Mouse (Mus musculus) T-helper 17 cell (primary cell): ENCODE measurements around the gene Ipo11.
"Not testable (repeated sequence)": the region's sequence is repeated elsewhere in the genome, so short reads cannot be mapped to it uniquely, and the experiment has no call there.

Experiments used
- in situ Hi-C, 2 experiments: fragments of 300-600 bp; cut with MboI, MseI; formaldehyde crosslinking; loops; 1 replicate in 1 of 2; 2 replicates in 1 of 2; pipeline ENCODE4 v1.15.1; 2025; ENCODE audit warnings: high pct_unique_total_duplicates in 2 of 2

The Ipo11 gene

DNA sequence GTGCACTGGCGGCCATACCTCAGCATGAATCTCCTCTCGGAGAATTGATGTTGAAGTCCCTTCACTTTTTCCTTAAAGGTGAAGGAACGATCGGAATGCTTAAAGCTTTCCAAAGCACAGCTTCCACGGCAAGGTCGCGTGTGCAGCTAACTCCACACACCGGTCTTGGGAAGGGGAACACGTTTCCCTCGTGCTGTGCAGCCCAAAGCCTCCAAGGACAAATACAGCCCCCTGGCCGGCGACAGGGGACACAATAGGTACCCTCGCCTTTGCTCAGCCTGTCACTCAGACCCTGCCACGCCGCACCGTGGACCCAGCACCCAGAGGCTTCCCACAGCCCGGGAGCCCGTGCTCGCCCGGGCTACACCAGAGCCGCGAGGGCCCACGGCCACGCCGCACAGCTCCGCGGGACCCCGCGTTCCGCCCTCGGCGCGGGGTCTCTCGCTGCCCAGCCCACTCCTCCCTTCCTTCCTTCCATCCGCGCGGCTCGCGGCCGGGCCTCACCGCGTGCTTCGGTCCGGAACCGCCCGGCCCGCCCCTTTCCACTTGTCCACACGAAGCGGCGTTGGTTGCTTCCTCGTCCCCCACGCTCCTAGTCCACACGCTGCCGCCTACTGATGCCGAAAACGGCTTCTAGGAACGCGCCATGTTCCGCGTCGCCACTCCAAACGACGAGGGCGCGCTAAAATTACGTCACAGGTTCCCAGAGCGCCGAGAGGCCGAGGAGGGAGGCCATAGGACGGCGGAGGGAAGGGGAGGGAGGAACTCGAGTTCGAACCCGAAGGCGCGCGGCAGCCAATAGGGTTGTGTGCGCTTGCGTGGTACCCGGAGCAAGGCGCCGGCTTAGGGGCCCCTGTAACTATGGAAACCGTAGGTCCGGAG is at the start of gene Ipo11:
Ipo11 (minus strand) TSS at position 703 of the 882 bp plus-strand sequence.
- in situ Hi-C loops = no loop called here

DNA sequence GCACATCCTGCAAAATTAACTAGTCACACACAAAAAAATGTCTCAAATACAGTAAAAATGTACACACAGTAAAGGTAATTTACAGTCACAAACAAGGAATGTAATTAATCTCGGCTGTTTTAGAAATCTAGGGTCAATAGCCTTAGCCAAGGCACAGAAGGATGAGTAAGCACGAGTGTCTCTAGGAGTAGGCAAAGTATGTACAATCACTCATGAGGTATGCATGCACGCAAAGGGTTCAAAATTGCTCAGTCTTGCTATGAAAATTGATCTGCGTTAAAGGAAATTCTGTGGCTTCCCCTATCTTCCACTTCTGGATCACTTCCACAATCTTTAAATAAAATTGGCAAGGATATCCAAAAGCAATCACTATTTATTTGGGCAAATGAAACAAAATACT is 24.7 kb upstream of the Ipo11 start:
- in situ Hi-C loops = no loop called here

DNA sequence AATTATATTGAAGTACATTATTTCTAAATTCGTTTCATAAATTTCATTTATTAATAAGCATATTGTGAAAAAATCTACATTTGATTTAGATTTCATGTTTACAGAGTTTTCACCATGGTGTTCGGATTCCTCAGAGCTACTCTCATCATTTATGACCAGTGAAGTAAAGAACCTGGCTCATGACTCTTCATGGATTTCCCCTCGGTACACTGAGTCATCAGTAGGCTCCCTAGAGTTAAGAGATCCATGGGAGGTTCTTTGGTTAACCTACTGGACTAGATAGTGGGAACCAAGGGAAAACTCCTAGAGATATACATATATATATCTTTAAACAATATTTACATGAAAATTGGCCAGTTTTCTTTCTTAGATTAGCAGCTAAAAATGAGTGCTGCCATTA is 23.8 kb upstream of the Ipo11 start:
- in situ Hi-C loops = no loop called here

DNA sequence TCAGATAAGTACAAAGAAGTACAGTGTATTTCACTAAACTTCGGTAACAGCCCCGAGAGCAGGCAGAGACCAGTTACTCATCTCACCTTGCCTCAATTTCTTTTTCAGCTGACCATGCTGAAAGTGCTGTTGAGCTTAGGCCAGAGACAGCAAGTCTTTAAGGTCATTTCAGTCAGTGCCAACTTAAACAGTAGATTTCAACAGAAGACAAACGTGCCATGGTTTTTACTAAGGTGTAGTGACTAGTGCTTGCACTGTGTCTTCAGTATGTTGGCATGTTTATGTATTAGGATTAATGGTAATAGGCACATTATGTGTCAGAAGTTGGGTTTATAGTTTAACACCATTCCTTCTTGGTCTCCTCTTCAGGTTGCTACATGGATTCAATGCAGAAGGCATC is 21.5 kb upstream of the Ipo11 start:
- in situ Hi-C loops = no loop called here

DNA sequence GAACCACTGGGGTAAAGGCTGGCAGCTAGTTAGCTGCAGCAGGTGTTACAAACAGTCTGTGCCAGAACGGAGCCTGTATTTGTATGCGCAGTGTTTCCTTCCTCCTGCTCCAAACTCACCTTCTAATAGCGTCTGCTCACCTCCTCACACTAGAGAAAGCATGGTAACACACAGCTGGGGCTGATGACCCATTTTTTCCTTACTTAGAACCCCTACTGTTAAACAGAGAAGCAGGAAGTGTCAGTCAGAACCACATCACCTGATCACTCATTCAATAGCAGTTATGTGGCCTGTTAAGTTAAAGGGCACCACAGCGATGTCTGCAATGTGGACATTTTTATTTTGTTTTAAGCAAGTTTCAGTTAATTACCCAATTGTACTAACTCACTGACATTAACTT is 20.8 kb upstream of the Ipo11 start:
- in situ Hi-C loops = no loop called here

DNA sequence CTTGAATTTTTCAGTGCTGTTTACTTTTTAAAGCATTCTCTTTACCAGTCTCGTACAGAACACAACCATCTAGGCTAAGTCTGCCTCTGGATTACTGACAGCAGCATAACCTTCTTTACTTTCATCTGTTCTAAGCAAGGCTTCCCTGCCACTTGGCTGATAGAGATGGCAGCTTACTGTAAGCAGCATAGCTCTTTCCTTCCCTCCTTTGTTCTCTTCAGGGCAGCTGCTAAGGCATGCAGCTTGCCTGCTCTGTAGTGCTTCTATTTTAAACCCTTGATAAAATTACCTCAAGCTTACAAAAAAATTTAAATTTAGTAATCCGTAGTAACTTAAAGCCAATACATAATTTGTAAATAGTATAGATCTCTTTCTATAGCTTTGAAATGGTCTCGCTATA is 18.1 kb upstream of the Ipo11 start:
- in situ Hi-C loops = no loop called here

DNA sequence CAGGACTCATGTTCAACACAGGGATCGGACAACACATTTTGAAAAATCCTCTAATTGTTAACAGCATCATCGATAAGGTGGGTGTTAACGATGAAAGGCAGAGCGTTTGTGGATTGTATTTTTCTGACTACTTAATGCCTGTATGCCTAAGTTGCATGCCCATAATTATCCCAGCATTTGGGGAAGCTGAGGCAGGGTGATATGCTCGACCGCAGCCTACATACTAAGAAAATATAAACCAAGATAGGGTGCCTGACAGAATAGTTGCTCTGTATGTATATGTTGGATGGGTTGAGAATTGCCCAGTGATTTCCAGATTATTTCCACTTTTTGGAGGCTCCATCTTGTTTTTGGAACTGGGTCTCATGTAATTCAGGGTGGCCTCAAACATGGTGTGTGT is 10.8 kb upstream of the Ipo11 start:
- in situ Hi-C loops = loop anchor here (5.0 kb wide), 2 partner anchors 155 to 160 kb away; no protein-coding TSS in a partner anchor

DNA sequence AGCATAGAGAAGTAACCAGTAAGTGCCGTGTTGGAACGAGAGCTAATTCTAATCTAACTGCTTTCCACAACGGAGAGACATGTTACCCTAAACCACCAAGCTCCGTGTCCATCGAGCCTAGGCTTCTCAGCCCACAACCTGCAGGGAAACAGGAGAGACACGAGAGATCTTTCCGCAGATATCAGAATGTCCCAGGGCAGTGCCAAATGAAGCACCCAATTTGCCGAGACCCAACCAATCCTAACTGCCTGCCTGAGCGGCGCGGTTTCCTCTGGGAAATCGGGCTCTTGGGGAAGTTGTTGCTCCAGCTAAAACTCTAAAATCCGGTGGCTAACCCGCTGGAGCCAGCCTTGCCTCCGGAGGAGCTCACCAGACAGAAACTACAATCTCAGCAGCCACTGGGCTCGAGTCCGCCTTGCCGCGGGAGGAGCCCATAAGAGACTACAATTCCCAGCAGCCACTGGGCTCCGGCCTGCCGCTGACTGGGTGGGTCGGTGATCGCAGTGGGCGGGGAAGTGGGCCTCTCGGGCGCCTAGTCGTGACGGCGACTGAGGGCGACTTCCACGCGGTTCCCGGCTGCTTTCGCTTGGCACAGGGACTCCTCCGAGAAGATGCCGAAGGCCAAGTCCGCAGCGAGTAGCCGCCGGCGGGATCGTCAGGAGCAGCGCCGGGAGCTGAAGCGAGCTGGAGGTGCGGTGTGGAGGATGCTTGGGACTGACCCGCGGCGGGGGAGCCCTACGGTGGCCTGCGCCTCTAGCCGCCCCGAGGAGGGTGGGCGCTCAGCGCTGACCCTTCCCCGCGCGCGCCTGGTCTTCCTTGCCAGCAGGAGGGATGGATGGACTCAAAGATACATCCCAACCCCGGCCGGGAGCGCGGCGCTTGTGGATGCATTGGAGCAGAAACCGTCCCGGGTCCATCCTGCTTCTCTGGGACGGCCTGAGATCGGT is 10.1 kb upstream of the Ipo11 start, which contains the start of gene Dimt1:
Dimt1 (plus strand) TSS at position 534 of the 947 bp plus-strand sequence.
- in situ Hi-C loops = loop anchor here (5.0 kb wide), 2 partner anchors 155 to 160 kb away; no protein-coding TSS in a partner anchor

DNA sequence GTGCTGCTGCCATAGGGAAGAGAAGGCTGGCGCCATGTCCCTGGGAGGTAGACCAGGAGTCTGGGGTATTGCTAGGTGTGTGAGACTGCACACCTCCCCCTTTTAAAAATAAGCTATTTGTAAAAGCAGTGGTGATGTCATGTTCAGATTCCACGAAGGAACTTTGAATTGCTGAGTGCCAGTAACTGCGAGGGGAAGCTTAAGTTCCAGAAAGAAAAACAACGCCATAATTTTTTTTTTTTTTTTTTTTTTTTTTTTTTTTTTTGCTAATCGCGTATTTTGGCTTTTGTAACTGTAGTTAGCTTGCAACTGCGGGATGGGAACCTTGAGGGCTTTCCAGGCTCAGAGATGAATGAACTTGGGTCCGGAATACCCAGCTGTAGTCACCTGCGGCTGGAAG is 8.8 kb upstream of the Ipo11 start:
- in situ Hi-C loops = loop anchor here (5.0 kb wide), 2 partner anchors 157 to 162 kb away; no protein-coding TSS in a partner anchor

DNA sequence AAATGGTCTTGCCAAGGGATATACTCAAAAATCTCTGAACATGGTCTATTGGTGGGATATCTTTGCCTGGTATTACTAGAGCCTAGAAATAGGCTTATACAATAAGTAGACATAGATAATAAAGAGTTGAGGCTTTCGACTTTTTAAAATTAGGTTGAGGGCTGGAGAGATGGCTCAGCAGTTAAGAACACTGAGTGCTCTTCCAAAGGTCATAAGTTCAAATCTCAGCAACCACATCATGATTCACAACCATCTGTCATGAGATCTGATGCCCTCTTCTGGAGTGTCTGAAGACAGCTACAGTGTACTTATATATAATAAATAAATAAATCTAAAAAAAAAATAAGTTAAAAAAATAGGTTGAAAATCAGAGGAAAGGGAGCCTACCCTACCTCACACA is 6.0 kb upstream of the Ipo11 start:
- in situ Hi-C loops = no loop called here

DNA sequence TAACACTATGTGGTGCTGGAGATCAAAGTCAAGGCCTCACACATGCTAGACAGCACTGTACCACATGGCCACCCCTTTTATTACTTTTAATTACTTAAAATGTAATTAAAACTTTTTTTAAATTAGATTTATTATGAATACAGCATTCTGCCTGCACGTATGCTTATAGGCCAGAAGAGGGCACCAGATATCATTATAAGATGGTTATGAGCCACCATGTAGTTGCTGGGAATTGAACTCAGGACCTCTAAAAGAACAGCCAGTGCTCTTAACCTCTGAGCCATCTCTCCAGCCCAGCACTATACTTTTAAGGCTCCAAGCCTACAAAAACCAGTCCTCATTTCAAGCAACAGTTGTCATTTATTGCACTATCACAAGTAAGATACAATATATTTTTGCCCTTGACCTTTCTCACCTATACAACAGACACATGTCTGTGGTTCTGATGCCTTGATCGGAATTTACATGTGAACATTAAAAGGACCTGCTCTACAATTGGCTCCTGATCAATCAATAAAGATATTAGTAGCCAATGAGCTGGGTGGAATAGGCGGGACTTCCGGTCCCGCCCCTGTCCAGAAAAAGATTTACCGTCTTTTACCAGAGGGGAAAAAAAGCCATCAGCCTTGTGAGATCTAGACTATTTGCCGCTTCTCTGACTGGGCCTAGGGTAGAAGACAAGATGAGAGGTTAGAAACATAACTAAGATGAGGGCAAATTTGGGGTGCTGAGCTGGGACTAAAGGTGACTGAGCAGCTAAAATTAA is 4.6 kb upstream of the Ipo11 start:
- in situ Hi-C loops = no loop called here

DNA sequence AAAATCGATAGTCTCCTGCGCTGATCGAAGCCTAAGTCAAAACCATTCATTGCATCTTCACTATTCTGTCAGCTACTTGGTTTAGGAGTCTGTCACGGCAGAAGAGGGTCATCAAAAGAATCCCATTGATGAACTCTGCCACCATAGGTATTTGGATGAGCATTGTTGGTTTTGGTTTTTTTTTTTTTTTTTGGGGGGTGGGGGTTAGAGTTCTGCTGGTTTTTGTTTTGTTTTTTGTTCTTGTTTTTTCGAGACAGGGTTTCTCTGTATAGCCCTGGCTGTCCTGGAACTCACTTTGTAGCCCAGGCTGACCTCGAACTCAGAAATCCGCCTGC is 347 bp upstream of the Ipo11 start:
- in situ Hi-C loops = no loop called here

DNA sequence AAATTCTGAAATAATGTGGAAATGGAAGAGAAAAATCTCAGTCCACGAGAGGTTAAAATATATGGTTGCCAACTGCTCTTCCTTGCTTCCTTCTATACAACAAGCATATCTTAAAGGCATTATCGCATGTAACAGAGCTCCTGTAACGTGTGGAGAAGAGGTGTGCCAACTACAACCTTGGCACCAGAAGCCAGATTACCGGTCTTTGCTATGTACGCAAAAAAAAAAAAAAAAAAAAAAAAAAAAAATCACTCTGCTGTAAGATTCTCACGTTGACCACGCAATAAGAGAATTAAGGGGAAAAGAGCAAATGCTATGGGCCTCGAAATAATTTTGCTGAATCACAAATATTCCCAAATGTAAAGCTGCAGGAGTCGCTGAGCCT is 895 bp downstream of the Ipo11 start:
- in situ Hi-C loops = no loop called here

DNA sequence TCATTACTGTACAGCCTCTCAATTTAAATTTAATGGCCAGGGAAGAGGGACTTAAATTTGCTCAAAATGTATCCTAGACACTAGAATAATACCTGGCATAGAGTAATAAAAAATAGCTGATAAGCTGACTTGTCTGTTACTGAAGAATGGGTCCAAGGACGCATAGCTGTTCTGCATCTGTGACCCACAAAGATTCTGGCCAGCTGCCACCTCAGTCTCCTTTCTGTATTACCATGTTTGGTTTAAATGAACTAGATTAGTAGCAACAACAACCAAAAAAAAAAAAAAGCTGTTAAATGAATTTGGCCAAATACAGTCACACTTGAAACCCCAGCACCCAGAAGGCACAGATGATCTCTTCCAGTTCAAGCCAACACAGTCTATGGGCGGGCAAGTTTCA is 7.6 kb downstream of the Ipo11 start:
- in situ Hi-C loops = no loop called here

DNA sequence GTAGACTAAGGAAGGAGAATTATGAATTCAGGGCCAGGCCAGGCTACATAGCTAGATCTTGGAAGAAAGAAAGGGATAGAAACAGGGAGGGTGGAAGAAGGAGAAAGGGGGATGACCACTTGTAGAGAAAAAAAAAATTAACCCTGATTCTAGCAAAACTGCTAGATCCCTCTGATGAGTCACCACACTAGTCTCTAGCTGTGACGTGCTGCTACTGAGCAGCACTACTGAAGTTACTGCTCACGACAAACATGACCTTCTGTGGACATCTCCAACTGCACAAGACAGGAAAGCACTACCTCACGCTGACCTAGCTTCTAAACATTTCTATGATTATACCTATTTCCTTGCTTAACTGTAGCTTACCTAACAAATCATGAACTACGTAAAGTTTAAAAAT is 8.5 kb downstream of the Ipo11 start:
- in situ Hi-C loops = no loop called here

DNA sequence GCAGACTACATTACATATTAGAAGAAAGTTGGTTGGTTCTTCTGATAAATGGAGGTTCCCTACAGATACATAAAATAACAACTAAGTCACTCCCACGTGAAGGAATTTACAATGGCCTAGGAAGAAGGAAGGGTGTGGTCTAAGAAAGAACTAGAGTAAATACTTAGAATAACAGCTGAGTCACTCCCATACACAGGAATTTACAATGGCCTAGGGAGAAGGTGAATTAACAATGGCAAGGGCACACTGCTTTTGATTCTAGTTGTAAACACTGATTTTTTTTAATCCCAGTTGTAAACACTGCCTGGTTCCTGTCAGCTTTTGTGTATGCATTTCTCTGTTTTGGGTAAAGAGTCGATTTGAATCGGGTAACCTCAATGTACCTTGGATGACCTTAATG is 10.8 kb downstream of the Ipo11 start:
- in situ Hi-C loops = not testable (repeated sequence)

DNA sequence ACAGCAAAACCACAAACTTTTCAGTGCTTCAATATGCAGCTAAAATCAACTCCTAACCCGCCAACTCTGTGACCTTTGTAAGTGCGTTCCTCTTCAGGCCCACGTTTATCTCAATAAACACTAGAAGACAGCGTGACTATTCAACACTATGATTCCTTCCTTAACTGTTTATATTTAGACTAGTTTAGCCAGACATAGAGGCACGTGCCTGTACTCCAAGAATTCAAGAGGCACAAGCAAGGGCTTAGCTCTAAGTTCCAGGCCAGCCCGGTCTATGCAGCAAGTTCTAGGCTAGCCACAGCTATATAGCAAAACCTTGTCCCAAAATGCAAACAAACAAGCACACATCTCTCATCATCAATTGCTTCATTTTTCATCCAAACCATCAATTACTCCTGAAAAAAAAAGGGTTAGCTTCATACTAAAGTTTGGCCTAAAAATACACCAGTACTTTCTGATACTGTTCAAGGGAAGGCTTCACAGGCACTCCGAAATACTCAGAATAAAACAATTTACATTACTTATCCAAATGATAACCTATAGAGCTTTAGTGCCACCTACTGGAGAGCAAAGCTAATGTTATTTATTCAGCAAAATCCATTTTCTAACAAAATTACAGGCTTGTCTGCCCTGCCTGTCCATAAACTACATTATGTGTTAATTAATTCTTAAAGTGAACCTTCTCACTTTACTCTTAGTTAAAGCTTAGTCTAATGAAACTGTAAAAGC is 18.3 kb downstream of the Ipo11 start:
- in situ Hi-C loops = no loop called here

DNA sequence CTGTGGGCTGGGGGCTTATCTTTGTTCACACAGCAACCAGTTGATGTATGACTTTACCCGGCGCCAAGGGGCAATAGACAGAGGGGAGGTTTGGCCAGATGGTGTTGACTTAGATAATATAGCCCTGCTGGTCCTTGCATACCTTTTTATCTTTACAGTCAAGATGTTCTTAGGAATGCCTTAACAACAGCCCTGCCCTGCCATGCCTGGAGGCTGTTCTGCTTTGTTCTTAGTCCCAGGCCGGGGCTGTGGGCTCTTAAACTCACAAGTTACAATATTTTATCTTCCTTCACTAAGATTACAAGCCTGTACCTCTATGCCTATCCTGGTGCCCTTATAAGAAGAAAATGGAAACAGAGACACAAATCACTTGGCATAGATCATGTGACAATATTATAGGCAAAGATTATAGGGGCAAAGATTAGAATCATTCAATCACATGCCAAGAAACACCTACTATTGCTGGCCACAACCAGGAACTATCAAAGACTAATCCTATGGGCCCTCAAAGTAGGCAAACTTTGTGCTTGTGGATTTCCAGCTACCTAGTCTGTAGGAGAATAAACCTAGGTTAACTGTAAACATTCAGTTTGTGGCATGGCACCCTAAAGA is 23.5 kb downstream of the Ipo11 start:
- in situ Hi-C loops = no loop called here

DNA sequence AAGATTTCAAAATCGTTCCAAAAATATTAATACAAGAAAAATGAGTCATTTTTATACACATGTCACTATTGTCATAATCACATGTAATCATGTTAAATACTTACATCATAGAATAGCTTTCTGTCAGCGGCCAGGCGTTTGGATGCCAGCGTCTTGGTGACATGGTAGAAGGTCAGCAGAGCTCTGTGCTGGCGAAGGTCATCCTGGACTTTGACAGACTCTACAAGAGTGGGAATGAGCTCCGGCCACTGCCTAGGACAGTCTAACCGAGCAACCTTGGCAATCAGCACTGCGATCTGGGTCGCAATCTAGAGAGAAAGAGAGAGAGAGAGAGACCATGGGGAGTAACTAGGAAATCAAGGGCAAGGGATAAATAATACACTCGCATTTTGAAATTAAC is 26.7 kb downstream of the Ipo11 start:
- in situ Hi-C loops = no loop called here

DNA sequence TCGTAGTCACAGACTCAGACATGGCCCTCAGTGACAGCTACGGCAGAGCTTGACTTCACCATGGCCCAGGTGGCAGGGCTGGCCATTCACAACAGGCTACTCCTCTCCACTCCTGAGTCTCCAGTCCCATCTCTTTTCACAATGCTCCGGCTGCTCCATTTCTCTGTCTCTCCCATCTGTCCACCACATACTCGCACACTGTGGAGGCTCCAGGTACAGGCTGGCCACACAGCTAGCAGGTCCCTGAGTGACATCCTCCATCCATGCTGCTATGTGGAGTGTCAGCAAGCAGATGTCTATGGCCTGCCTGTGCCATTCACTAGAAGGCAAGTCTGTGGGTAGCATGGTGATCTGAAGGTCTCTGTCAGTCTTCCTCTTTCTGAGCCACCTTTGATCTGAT is 29.5 kb downstream of the Ipo11 start:
- in situ Hi-C loops = no loop called here

DNA sequence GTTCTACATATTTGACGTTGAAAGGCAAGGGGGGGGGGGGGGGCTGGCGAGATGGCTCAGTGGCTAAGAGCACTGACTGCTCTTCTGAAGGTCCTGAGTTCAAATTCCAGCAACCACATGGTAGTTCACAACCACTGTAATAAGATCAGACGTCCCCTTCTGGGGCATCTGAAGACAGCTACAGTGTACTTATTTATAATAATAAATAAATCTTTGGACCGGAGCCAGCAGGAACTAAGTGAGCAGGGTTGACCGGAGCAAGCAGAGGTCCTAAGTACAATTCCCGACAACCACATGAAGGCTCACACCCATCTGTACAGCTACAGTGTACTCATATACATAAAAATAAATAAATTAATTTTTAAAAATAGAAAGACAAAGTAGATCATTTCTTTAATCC is 31.6 kb downstream of the Ipo11 start:
- in situ Hi-C loops = not testable (repeated sequence)
